Mouse (Mus musculus) bone marrow macrophage, adult 2 months (primary cell): ENCODE results near the gene Deaf1.

Source experiments
- CTCF ChIP-seq: IDR thresholded peaks from 2 replicates; pipeline ENCODE4 v1.5.1; 2012; ENCODE audit warnings: low read depth, mild to moderate bottlenecking, low read length, moderate library complexity
- POLR2A ChIP-seq: IDR thresholded peaks from 2 replicates; pipeline ENCODE4 v1.6.1; 2012; ENCODE audit warnings: mild to moderate bottlenecking, low read depth, low read length, borderline replicate concordance

DNA sequence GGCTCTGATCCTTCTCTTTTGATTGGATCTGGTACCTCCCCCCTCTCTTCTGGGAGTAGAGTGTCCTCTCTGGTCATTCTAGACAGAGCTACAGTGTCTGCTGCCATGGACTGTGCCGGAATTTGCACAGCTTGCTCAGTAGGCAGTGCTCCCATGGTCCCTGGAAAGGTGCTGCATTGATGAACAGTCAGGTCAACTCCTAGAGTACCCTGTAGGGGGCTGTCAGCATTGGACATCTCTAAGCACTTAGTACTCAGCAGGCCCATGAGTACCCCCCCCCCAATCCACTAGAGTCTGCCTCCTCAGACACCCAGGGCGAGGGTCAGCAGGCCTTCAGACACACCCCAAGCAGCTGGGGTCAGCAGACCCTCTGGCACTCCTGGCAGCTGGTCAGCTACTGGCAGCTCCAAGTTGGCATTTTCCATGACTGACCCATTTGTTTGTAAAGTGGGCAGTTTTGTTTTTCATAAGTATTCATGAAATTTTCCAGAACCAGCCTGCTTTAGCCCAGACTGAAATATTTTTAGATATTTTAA lies 7.6 kb upstream of the Deaf1 start:
- no peak for TF ChIP-seq CTCF
- no peak for TF ChIP-seq POLR2A
